Mouse (Mus musculus) liver, adult 2 months (tissue): ENCODE data around the gene Mgrn1.

Source experiments
- CTCF ChIP-seq: fragments of 200-500 bp; IDR thresholded peaks from 2 replicates; pipeline ENCODE4 v1.5.1; 2011; ENCODE audit warnings: low read depth, low read length, control low read depth
- POLR2A ChIP-seq: fragments of 200-500 bp; IDR thresholded peaks from 2 replicates; pipeline ENCODE4 v1.6.1; 2011; ENCODE audit warnings: low read length, control low read depth; ENCODE audit not compliant: insufficient read depth; ENCODE audit errors: extremely low read depth

DNA sequence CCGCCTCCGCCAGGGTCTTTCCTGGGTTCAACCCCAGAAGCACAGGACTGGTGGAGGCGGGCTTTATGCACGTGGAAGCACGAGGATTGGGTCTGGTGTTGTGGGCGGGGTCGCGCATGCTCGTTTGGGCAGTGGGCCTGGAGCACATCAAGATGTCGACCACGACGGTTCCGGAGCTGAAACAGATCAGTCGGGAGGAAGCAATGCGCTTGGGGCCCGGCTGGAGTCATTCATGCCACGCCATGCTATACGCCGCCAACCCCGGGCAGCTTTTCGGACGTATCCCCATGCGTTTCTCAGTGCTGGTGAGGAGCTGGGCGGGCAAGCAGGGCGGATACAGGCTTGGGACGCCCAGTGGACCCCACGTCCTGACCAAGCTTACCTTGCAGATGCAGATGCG lies 52.9 kb downstream of the Mgrn1 start:
- TF ChIP-seq CTCF (no peak), POLR2A (peak; percentile 84)
